11 mouse cellular contexts compared by ENCODE assay signal in the genomic region with DNA sequence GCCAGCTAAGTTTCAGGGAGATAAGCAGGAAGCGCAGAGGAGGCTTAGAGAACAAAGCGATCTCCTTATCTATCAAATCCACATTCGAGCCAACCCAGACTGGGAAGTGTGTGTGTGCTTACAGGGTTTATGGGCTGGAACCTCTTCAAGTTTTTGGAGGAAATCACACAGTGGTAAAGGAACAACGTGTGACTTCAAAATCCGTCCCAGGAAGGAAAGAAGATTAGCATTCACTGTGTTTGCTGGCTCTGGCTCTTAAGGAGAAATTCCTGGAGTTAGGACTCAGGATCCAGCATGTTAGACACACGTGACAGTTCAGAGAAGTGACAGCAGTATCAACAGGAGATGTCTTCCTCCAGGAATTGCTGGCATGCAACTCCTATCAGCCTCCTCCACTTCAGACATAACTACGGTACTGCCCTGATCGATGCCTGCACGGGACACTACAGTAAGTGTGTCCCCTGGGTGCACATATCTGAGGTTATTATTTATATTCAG.
A peak's percentile ranks its signal among the peaks of the same experiment; 100 is the strongest.
DNase-seq lines count a peak whose midpoint lies in the region; ATAC-seq and TF ChIP-seq lines count a peak whose summit lies in the region.
"Had no signal": no experiment of that assay in that cellular context is flagged by ENCODE, and none has a peak within 500 bp of the region (broad histone marks: within the 10 kb centered on the region; RNA-seq: fewer than 3 reads in every experiment).

No protein-coding gene starts in this region.

- intact Hi-C loops in left cerebral cortex, adult 2 months (cut with DNase I), result no loop called here

- TF ChIP-seq CTCF in hindbrain, postnatal 0 days (IDR thresholded peaks at IDR 0.05; ENCODE audit: low read depth), result no peak
- no peak for TF ChIP-seq CTCF in left cerebral cortex, adult 2 months (IDR thresholded peaks at IDR 0.05)

- 57% methylated on average over 9 of the region's 9 CpGs for WGBS in hindbrain, postnatal 0 days
- 76% methylated on average over 9 of the region's 9 CpGs for WGBS in hindbrain, embryonic 12.5 days
- WGBS in heart, embryonic 12.5 days, result 8% methylated on average over 9 of the region's 9 CpGs
- WGBS in lung, embryonic 16.5 days, result 16% methylated on average over 9 of the region's 9 CpGs

- H3K4me3 ChIP-seq in hindbrain, postnatal 0 days (ENCODE audit: low read length), result no peak overlapping the region
- H3K4me3 ChIP-seq in hindbrain, embryonic 12.5 days, result no peak overlapping the region
- H3K4me3 ChIP-seq in heart, embryonic 12.5 days, result no peak overlapping the region
- no peak overlapping the region for H3K4me3 ChIP-seq in lung, embryonic 16.5 days (ENCODE audit: low read length)
- H3K4me3 ChIP-seq in left cerebral cortex, adult 2 months, result no peak overlapping the region

- no peak overlapping the region for H3K9ac ChIP-seq in hindbrain, postnatal 0 days (replicated peaks; ENCODE audit: low read length)
- no peak overlapping the region for H3K9ac ChIP-seq in hindbrain, embryonic 12.5 days
- H3K9ac ChIP-seq in heart, embryonic 12.5 days, result no peak overlapping the region
- H3K9ac ChIP-seq in lung, embryonic 16.5 days (ENCODE audit: low read length), result no peak overlapping the region

- H3K4me1 ChIP-seq in hindbrain, postnatal 0 days (ENCODE audit: insufficient read depth, low read length), result peaks cover 1% of the 10 kb centered on the region; the same call in 1 of the 2 replicates
- no peaks in the 10 kb centered on the region for H3K4me1 ChIP-seq in hindbrain, embryonic 12.5 days
- peaks cover 23% of the 10 kb centered on the region for H3K4me1 ChIP-seq in heart, embryonic 12.5 days (replicated peaks)
- H3K4me1 ChIP-seq in lung, embryonic 16.5 days (replicated peaks; ENCODE audit: control insufficient read depth, insufficient read depth, low read length), result peaks cover 10% of the 10 kb centered on the region

- no peak overlapping the region for H3K4me2 ChIP-seq in hindbrain, postnatal 0 days (ENCODE audit: low read depth, low read length)
- no peak overlapping the region for H3K4me2 ChIP-seq in hindbrain, embryonic 12.5 days (replicated peaks)
- H3K4me2 ChIP-seq in heart, embryonic 12.5 days, result peak overlapping the region; percentile 24
- no peak overlapping the region for H3K4me2 ChIP-seq in lung, embryonic 16.5 days (ENCODE audit: low read depth, low read length)

- no peaks in the 10 kb centered on the region for H3K9me3 ChIP-seq in hindbrain, postnatal 0 days (ENCODE audit: low read length)
- H3K9me3 ChIP-seq in hindbrain, embryonic 12.5 days (replicated peaks), result no peaks in the 10 kb centered on the region
- H3K9me3 ChIP-seq in heart, embryonic 12.5 days (replicated peaks), result no peaks in the 10 kb centered on the region
- H3K9me3 ChIP-seq in lung, embryonic 16.5 days (ENCODE audit: control insufficient read depth, low read length), result no peaks in the 10 kb centered on the region

- DNase-seq in hindbrain, postnatal 0 days (ENCODE audit: low spot score), result peak; percentile 15
- DNase-seq in brain, adult 2 months (ENCODE audit: low read depth, low spot score), result peak; percentile 58
- DNase-seq in left cerebral cortex, adult 2 months (ENCODE audit: extremely low spot score in 1 of 2, low spot score in 2 of 2), result no peak
- no peak for DNase-seq in urinary bladder, postnatal 25 days (ENCODE audit: low spot score)
- DNase-seq in adrenal gland, adult 8-10 months, result no peak
- DNase-seq: kidney, adult 8-10 months; layer of hippocampus, postnatal 36 days had no signal

- no peaks in the 10 kb centered on the region for H3K36me3 ChIP-seq in hindbrain, postnatal 0 days (ENCODE audit: insufficient read depth, low read length)
- no peaks in the 10 kb centered on the region for H3K36me3 ChIP-seq in hindbrain, embryonic 12.5 days
- no peaks in the 10 kb centered on the region for H3K36me3 ChIP-seq in heart, embryonic 12.5 days
- no peaks in the 10 kb centered on the region for H3K36me3 ChIP-seq in lung, embryonic 16.5 days (ENCODE audit: control insufficient read depth, insufficient read depth, low read length)

- H3K27ac ChIP-seq in hindbrain, postnatal 0 days, result no peak overlapping the region
- H3K27ac ChIP-seq in hindbrain, embryonic 12.5 days, result no peak overlapping the region
- no peak overlapping the region for H3K27ac ChIP-seq in heart, embryonic 12.5 days (ENCODE audit: poor library complexity, severe bottlenecking)
- H3K27ac ChIP-seq in lung, embryonic 16.5 days (ENCODE audit: low read length), result no peak overlapping the region
- no peak overlapping the region for H3K27ac ChIP-seq in left cerebral cortex, adult 2 months

- ATAC-seq in hindbrain, postnatal 0 days, result no peak
- ATAC-seq in hindbrain, embryonic 12.5 days (ENCODE audit: low FRiP score), result no peak
- ATAC-seq in heart, embryonic 12.5 days (ENCODE audit: insufficient number of reproducible peaks, low FRiP score), result no peak
- ATAC-seq in lung, embryonic 16.5 days (ENCODE audit: low read depth), result peak; percentile 73; the same call in 1 of the 2 replicates

- no peaks in the 10 kb centered on the region for H3K27me3 ChIP-seq in hindbrain, postnatal 0 days (ENCODE audit: insufficient read depth, low read length)
- no peaks in the 10 kb centered on the region for H3K27me3 ChIP-seq in hindbrain, embryonic 12.5 days
- H3K27me3 ChIP-seq in heart, embryonic 12.5 days (replicated peaks), result no peaks in the 10 kb centered on the region
- no peaks in the 10 kb centered on the region for H3K27me3 ChIP-seq in lung, embryonic 16.5 days (ENCODE audit: control insufficient read depth, insufficient read depth, low read depth, low read length)
- H3K27me3 ChIP-seq: CH12.LX had no signal

Comparison
In these comparisons a context has a peak if more than half of its experiments do, and no peak if none do; other contexts are left out.
1. DNase-seq: peak in hindbrain, postnatal 0 days (single experiment) and brain, adult 2 months (single experiment); none in left cerebral cortex, adult 2 months (0 of 2), urinary bladder, postnatal 25 days (single experiment) and adrenal gland, adult 8-10 months (single experiment).